Mouse (Mus musculus) c-Kit-negative CD71-positive TER-119-positive erythroid progenitor cells, embryonic 14.5 days (primary cell): ENCODE results near the gene Ppargc1a.

Experiments used
- DNase-seq: peaks from one replicate; pipeline ENCODE4 v3.0.0-alpha.2; 2013; ENCODE audit warnings: low read depth, low spot score

Gene Ppargc1a

DNA sequence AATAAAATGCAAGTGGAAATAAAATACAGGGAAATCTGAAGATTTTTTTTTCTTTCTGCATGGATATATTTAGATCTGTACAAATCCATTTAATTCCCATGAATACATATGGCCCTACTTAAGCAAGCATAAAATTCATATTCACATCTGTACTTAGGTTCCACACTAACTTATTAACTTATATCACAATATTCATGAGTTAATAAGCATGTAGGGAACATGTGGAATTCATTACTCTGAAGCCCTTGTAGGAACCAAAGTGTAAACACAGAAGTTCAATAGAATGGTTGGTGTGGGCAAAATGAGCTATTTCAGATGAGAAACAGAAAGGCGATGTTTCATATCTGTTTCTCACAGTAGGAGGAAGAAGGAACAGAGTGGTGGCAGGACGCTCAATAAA, 62.9 kb downstream of the Ppargc1a start:
- no peak for DNase-seq

DNA sequence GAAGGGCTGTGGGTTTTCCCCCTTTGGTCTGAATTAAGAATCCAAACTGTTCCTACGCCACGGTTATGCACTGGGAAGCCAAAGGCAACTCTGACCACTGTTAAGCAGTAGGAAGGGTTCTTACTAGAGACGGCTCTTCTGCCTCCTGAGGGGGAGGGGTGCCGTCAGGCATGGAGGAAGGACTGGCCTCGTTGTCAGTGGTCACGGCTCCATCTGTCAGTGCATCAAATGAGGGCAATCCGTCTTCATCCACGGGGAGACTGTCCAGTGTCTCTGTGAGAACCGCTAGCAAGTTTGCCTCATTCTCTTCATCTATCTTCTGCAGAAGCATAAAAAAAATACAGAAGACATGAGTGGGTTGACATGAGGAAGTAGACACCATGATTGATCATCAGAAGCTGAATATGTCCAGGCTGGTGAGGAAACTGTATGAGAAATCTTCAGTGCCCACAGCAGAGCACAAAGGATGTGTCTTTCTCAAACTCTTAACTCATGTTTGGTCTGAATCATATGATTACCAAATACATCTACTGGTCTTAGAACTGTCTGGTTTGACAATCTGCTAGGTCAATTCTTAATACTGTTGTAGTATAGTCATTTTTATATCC, 69.5 kb downstream of the Ppargc1a start:
- no peak for DNase-seq

DNA sequence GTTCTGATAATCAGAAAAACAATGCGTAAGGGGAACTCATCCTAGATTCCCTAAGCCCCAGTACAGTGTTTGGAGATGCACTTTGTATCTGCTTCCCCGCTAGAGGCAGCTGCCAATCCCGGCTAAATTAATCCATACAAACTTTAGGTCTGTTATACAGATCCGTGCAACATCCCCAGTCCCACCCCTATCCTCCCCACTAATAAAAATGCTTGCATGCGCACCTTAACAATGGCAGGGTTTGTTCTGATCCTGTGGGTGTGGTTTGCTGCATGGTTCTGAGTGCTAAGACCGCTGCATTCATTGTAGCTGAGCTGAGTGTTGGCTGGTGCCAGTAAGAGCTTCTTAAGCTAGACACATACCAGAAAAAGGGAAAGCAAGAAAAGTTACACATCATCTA, 72.1 kb downstream of the Ppargc1a start:
- no peak for DNase-seq

DNA sequence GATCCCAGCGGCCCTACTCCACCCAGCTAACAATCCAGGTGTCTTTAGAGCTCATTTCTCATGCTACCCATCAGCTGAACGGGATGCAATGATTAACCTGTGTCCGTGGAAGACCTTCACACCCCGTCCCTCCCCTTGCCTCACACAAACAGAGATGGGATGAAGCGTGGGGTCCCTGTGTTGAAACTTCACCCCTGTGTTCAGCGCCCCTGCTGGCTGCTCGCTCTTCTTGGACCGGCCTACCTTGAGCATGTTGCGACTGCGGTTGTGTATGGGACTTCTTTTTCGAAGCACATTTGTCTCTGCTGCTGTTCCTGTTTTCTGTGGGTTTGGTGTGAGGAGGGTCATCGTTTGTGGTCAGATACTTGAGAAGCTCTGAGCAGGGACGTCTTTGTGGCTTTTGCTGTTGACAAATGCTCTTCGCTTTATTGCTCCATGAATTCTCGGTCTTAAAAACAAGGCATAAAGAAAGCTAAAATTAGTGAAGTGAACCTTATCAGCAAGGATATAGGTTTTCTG, 73.1 kb downstream of the Ppargc1a start:
- DNase-seq, result no peak

DNA sequence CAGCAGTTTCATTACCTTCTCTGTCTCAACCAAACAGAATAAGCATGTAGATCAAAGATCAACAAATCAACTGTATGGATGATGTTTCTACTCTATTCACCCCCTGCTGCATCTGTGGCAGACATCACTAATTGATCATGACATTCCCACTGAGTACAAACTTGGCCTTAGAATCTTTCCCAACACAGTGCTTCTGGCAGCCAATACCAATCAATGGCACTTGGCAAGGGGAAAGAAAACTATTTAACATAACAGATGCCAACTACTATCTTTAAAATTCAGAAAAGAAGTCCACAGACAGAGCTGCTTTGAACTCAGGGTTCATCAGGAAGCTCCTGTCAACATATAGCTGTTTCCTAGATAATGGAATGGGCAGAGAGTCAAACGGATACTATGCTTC, 83.8 kb downstream of the Ppargc1a start:
- no peak for DNase-seq

DNA sequence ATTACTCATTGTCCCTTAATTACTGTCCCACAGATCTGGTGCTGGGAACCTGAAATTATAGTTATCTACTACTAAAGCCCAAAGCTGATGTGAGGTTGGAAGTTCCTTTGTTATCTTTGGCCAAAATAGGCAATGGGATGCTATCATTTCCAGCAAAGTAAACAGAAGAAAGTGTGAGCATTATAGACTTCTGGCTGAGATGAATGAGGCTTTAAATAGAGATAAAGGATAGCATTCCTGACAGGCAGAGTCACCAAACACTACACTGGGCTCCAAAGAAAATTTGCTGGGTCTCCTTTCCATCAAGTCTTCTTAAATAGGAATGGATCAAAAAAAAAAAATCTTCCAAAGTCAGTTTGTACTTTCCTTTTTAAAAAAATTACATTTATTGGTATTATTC, 87.7 kb downstream of the Ppargc1a start:
- DNase-seq, result no peak

DNA sequence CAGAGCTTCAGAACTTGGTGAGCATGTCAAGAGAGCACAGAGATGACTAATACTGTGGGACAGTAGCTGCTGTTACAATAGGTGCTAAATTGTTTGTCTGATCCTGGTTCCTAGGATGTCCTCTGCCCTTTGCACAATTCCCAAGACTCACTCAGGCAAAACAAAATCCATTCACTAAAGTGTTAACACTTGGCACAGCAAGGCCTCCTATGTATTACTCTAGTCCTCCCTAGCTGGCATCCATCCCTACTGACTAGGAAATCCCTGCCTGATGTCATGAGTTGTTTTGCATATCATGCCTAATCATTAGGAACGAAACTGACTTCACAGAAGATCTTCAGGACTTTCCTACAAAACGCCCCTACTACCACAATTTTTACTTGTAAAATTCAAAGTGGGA, 88.1 kb downstream of the Ppargc1a start:
- no peak for DNase-seq

DNA sequence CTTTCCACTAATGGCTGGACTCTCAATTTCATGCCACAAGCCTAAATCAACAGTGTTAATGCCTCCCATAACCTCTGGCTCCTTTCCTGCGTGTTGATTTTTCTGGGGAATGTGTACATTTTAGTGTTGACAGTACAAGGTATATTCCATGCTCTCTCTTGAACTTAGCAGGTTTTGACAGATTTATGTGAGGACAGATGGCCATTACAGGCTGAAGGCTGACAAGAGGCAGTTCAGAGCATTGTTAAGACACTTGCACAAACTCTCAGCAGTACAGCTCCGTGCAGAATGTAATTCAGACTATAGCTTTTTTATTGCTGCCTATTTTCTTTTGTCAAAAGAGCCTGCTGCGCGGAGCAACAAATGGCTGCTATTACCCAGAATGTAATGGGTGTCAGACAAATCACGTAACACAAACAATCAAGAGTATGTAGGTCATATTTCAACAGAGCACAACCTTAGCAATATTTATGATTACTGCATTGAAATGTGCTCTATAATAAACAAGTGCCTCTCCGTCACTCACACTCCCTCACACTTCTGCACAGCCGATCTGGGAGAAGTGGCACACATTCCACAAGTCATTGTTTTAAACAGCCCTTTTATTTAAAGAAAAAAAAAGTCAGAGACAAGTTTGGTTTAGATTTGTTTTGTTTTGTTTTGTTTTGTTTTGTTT, 89.1 kb downstream of the Ppargc1a start:
- no peak for DNase-seq

DNA sequence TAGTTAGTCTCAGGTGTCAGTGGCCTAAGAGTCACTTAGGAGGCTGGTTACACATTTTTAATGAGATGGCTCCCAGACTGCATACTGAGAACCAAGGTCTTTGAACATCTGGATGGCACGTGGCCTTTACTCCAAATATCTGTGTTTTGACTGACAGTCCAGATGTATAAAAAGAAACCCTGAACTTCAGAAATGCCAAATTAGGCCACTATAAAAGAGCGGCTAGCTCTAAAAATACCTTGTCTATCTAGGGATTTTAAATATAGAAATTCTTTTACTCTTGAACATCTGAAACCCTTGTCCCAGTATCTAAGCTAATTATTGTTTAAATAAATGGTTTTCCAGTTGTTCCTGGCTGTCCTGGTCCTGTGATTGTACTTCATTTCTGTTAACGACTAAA, 90.4 kb downstream of the Ppargc1a start:
- DNase-seq, result no peak

DNA sequence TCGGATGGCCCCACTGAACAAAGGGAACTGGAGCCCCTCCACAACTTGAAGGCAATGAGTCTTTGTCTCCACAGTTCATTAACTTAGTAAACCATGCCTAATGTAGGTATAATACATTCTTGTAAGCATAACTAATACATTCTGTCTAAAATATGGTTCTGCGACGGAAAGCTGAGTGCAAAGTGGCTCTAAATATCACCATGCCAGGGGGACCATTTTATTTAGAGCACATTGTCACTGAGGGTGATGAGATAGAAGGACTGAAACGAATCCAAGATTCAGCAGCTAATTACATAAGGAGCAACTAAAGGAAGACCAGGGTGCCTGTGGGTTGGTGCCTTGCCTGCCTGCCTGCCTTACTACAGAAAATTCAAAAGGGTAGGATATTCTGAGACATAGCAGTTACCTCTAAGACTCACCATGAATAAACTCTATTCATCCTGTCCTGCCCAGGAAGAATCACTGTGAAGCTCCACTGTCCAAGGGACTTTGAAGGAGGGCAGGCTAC, 92.4 kb downstream of the Ppargc1a start:
- no peak for DNase-seq

DNA sequence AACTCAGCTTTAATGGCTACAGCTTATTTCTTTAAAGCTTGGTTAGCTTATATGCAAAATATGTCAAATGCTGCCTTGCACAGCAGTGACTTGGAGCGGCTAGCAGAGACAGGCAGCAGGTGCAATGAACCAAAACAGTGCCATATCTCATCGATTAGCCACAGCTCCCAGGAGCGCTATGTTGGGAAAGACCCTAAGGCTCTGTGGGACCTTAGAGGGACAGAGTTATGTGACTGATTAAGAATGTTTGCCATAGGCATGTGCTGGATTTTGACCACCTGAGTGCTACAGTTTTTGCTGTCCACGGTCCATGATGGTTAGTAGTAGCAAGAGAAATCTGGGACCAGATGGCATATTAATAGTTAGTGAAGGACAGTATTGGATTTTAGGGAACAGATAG, 95.9 kb downstream of the Ppargc1a start:
- DNase-seq, result no peak

DNA sequence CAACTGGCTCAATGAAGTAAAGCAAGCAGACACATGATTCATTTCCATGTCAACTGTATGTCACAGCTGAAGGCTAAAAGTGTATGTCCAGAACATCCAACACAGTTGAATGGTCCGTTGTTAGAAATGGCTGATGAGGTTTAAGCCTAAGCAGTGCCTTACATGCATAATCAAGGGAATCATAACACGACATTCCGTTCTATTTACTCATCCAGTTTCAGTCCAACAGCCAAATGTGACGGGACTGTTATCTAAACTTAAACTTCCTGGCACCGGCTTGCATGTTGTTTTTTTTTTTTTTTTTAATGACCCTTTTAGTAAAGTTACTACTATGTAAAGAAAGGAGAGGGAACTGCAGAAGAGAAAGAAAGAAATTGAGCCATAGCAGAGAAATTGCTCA, 101.5 kb downstream of the Ppargc1a start:
- no peak for DNase-seq

DNA sequence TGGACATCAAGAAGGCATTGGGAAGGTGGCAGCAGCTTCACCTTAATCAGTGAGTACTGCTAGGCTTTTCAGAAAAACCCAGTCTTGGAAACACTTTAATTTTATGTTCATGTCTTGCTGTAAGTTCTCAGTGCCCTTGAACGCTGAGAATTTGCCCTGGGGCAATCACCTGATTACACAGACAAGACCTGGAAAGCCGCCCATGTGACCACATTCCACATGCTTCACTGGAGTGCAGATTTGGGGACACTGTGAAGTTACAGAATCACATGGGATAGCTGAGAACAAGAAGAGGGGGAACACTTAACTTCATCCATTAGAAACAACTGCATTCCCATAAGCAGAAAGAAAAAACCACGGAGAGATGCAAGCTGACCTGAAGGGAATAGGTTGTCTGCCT, 115.5 kb downstream of the Ppargc1a start:
- DNase-seq, result no peak

DNA sequence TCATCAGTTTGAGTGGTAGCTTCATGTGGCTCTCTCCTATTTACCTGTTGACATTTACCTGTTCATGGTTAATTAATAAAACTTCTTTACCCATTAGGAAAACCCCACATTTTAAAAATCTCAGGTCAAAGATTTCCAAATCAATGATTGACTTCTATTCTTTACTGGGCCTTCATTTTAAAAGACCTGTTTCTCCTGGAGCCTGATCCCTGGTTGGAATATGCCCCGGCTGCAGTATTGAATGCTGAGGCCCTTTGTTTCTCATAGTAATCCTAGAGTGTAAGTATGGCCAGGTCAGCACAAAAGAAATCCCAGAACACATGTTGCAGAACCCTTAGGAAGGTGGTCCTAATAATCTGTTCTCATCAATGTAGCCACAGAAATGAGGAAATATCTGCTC, 119.9 kb downstream of the Ppargc1a start:
- DNase-seq, result no peak

DNA sequence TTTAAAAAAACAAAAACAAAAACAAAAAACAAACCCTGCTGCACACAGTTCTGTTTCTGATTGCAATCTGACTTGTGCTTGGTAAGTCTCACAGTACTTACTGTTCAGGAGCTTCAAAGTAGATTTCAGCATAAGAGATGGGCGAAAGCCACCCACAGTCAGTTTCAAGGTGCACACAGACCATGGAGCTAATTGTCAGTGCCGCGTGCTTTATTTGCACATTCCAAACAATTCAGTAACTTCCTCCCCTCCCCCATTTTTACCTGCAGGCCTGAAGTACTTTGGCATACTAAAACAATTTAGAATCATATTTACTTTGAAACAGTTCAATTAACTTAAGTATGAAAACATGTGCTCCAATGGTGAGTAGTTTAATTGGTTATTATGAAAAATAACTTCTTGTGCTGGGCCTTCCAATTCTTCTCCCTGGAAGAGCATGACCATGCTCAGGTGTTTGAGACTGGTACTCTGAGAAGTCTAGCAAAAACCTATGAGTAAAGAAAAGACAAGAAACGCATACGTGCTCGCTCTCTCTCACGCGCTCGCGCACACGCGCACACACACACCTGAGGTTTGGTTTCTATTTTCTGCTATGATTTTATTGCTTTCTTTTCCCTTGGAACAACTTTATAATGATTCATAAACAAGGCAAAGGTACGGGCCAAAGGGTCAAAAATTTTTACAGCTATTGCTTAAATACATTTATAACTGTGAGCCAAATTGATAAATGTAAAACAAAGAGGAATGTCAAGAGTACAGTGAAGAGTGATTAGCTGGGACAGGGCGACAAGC, 121.0 kb downstream of the Ppargc1a start:
- no peak for DNase-seq

DNA sequence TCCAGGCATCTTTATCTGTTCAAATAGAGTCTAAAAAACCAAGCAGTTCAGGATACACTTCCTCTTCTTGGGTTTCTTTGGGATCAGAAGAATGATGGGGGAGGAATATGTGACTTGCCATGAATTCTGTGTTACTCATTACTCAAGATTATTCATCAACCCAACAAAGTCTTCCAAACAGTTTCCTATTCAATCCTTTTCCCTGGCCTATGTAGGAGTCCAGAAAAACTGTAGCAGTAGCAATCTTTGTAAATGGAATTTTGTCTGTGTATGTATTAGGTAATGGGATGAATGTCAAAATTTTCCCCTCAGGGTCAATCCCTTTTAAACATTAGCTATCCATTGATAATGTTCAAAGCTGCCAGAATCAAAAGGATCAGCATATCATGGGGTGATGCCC, 121.8 kb downstream of the Ppargc1a start:
- no peak for DNase-seq

DNA sequence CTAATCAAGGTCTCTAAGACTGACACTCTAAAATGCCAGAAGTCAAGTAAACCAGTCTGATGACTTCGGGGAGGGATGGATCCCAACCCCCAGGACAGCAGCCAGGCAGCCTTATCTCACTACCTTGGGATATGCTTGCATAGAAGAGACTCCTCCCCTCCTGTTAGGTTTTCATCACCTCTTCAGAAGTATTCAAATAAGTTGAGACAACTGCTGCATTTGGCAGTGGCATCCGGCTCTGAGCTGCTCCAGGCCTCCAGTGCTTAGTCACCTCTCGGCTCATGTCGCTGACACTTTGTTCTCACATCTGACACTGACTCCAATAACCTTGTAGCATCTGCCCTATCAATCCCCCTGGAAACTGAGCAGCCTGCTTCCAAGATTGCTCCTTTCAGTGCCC, 127.8 kb downstream of the Ppargc1a start:
- DNase-seq, result no peak

DNA sequence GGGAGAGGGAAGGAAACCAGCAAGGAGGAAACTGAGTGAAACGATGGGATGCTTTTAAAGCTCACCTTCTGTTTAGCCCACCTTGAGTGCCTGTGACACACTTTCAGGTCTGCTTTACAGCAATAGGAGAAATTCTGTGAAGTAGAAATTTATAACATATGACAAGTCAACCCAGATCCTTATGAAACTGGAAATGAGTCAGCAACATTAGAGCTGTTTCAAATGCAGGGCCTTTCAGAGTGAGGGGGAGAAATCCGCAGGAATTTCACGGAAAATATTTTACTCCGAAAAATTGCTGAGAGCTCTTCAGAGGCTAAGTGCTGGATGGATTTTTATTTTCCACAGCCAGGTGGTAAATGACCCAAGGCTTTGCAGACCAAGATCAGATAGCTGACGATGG, 133.6 kb downstream of the Ppargc1a start:
- DNase-seq, result no peak

DNA sequence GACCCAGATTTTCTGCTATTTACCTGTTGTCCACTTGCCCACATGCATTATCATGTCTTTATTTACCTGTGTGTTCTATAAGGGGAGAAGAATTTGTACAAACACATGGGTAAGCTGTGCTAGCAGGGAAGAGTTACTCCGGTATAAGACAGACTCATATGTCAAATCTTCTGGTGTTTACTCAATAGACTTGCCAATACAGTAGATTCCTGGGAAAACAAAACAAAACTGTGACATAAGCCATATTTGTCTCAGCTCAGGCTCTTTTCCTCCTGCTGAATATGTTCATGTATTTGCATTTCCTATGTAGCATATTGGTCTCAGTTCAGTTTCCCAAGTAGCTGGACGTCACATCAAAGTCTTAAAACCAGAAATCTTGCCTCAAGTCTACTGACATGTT, 135.0 kb downstream of the Ppargc1a start:
- no peak for DNase-seq

DNA sequence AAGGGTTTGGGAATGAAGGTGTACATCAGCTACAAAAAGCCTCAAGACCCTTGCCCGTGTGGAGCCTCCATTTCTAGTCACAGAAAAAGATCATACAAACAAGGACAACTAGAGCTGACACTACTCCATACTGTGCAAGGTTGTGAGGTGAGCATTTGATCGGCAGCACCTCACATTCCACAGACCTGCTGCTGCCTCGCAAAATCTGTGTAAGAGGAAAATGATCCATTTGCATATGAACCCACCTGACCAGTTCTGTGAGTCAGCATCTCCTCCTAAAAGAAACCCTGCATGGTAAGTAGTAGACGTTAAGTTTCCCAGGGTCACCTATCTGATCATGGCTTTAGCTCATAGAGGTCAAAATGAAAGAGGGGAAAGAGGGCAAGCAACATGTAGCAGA, 135.5 kb downstream of the Ppargc1a start:
- DNase-seq, result no peak

DNA sequence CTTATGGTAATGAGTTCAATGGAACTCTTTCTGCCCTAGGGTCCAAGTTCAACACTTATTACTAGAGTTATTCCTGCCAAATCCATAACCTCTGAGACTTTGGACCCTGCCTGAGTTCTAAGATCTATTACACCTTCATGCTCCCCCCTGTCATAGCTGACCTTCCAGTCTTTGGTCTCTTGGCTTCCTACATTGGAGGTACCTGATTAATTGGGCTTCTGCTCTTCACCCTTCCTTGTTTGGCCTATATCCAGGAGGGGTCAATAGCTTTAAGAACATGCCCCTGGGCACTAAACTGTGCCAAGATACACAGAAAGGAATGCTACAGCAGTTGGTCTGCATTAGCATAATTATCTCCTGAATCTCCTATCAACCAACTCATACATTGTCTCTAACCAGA, 141.1 kb downstream of the Ppargc1a start:
- no peak for DNase-seq

DNA sequence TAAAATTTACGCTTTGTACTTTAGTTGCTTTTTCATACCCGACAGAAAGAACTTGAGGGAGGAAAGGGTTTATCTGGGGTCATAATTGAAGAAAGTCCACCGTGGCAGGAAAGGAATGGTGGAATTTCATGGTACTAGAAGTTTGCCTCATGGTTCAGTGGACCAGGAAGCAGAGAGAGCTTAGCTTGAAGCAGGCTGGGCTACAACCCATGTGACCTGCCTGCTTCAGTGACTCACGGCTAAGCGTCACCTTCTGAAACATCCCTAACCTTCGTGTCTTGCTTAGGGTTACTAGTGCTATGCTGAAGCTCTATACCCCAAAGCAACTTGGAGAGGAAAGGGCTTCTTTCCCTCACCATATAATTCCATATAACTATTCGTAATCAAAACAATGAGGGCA, 151.1 kb downstream of the Ppargc1a start:
- no peak for DNase-seq

DNA sequence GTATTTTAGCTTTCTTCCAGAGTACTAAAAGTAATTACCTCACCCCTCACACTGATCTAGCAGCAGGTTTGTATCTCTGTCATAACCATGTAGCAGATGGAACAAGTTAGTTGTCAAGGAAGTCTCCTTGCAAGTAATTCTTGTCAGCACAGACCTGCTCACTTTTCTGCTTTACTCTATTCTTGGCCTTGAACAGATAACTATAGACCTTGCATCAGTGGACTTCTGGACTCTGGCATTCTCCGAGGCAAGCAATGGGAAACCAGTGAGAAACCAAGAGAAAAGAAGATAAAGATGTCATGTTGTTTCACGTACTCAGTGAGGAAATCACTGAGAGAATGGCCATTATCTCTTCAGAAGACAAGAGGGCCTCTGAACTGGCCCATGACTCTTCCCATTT, 152.1 kb downstream of the Ppargc1a start:
- no peak for DNase-seq
